Mouse (Mus musculus) layer of hippocampus, adult 9-10 months (tissue): ENCODE measurements around the gene Sec14l2.

Source experiments
- DNase-seq: peaks from one replicate; pipeline ENCODE4 v3.0.0; 2022; ENCODE audit warnings: low spot score

The Sec14l2 gene

GRCm38 (mm10) chr11:4098816-4099215, 24.4 kb downstream of the Sec14l2 start:
- DNase-seq: no peak

- DNase-seq: no peak
Observed at GRCm38 (mm10) chr11:4098120-4098519, 25.1 kb downstream of the Sec14l2 start.

- no peak for DNase-seq
Observed at GRCm38 (mm10) chr11:4097091-4097621, 26.1 kb downstream of the Sec14l2 start.

GRCm38 (mm10) chr11:4096054-4096984, 26.9 kb downstream of the Sec14l2 start:
- DNase-seq: peak; percentile 95

- DNase-seq: no peak
Observed at GRCm38 (mm10) chr11:4095171-4096053, 27.8 kb downstream of the Sec14l2 start, which contains the start of gene Mtfp1. Mtfp1 (minus strand) TSS chr11:4095445.

- no peak for DNase-seq
Observed at GRCm38 (mm10) chr11:4094378-4095170, 28.6 kb downstream of the Sec14l2 start.

- DNase-seq: no peak
Observed at GRCm38 (mm10) chr11:4093459-4094377, 29.5 kb downstream of the Sec14l2 start.

- no peak for DNase-seq
Observed at GRCm38 (mm10) chr11:4087267-4087666, 35.9 kb downstream of the Sec14l2 start.

GRCm38 (mm10) chr11:4086246-4086645, 37.0 kb downstream of the Sec14l2 start:
- DNase-seq: no peak

GRCm38 (mm10) chr11:4083316-4084078, 39.7 kb downstream of the Sec14l2 start:
- no peak for DNase-seq

- no peak for DNase-seq
Observed at GRCm38 (mm10) chr11:4080219-4080618, 43.0 kb downstream of the Sec14l2 start.

GRCm38 (mm10) chr11:4078267-4078933, 44.8 kb downstream of the Sec14l2 start:
- no peak for DNase-seq

- DNase-seq: no peak
Observed at GRCm38 (mm10) chr11:4076633-4077032, 46.6 kb downstream of the Sec14l2 start.

- no peak for DNase-seq
Observed at GRCm38 (mm10) chr11:4069664-4070063, 53.6 kb downstream of the Sec14l2 start.

- no peak for DNase-seq
Observed at GRCm38 (mm10) chr11:4064627-4065122, 58.5 kb downstream of the Sec14l2 start, which contains the start of gene Sec14l3. Sec14l3 (plus strand) TSS chr11:4064841.

GRCm38 (mm10) chr11:4062981-4063380, 60.2 kb downstream of the Sec14l2 start:
- no peak for DNase-seq

GRCm38 (mm10) chr11:4062523-4062922, 60.7 kb downstream of the Sec14l2 start:
- no peak for DNase-seq

GRCm38 (mm10) chr11:4060866-4061575, 62.2 kb downstream of the Sec14l2 start:
- no peak for DNase-seq
